Mouse (Mus musculus) ovary, postnatal 36 days (tissue): ENCODE measurements around the gene Maged1.
"Not testable (repeated sequence)": the region's sequence is repeated elsewhere in the genome, so short reads cannot be mapped to it uniquely, and the experiment has no call there.

Source experiments
- DNase-seq: peaks from one replicate; pipeline ENCODE4 v3.0.0; 2022; ENCODE audit warnings: low spot score, mixed read lengths

The Maged1 gene

DNA sequence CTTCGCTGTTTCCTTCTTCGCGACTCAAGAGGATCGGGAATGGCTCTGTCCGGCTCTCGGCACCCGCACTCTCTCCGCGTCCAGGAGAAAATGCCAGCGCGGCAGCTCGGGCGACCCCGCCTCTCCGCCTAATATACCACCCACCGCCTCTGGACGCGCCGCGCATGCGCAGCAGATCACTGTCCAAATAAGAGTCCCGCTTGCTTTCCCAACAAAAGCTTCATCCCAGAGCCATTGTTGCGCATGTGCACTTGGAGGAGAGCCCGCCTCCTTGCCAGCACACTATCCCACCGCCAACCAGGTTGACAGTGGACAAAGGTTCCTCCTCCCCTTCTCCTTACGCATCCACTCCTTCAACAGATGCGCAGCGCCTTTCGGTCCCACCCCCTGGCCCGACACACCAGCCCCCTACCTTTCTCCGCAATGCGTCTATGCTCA is at the start of gene Maged1:
Maged1 (minus strand) TSS at position 226 of the 438 bp plus-strand sequence.
- DNase-seq: peak; percentile 90

GRCm38 (mm10) chrX:94580251-94580650 is 38.3 kb upstream of the Maged1 start:
- no peak for DNase-seq

GRCm38 (mm10) chrX:94564694-94565093 is 22.8 kb upstream of the Maged1 start:
- DNase-seq: no peak

DNA sequence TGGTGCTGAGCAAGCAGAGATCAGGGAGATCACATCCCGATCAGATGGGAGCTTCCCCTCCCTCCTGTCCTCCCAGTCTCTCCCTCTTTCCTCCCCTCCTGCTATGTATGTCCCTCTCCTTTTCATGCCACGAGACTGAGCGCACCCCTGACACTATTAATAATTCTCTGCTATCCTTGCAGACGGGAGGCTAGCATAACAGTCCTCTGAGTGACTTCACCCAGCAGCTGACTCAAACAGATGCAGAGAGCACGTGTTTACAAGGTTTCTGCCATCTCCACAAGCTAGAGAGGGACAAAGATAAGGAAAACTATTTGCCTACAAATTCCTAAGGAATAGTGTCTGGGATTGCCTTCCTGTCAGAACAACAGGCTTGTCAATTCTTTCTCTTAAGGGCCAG is 20.4 kb upstream of the Maged1 start:
- no peak for DNase-seq

GRCm38 (mm10) chrX:94548227-94548626 is 6.3 kb upstream of the Maged1 start:
- DNase-seq: no peak

DNA sequence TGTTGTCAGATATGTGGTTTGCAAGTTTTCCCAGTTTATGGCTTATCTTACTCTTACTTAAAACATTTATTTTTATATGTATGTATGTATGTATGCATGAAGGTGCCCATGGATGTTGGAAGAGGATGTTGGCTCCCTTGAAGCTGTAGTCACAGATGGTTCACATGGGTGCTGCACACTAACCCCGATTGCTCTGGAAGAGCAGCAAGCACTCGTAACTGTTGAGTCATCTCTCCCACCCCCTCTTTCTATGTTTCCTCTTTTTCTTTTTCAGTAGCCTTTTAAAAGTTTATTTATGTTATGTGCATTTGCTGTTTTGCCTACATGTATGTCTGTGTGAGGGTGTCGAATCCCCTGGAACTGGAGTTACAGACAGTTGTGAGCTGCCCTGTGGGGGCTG is 4.0 kb upstream of the Maged1 start:
- no peak for DNase-seq

- DNase-seq: no peak
Measured at GRCm38 (mm10) chrX:94544923-94545322, 3.0 kb upstream of the Maged1 start.

DNA sequence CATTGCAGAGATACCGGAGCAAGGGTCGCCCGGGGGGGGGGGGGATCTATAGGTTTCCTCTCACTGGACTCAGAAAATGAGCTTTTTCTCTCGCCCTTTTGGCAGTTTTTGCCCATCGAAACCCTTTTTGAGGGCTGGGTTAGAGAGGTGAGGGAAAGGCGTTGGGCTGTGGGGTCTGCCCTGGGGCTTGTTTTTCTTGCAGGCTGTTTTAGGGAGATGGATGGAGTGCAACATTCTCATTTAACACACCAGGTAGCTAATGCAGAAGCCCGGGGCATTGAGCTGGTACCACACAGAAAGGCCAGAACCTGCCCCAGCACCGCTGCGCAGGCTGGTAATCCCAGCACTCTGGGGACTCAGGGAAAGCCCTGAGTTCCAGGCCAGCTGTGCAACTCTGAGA is 593 bp upstream of the Maged1 start:
- DNase-seq: no peak

DNA sequence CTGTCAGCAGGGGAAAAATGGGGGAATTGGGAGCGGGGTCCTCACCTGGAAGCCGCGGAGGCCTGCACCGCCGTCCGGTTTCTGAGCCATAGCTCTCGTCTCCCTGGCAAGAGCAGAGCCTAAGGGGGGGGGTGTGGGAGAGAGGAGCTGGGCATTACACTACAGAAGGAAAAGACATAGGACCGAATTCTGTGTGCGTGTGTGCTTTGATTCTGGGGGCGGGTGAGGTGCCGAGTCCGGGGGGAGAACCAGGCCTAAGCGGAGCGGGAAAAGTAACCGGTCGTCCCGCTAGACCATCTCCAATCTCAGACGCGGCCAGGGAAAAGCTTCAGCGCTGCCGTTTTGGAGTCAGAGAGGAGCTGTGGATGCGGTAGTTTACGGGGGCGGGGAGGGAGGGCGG is 737 bp downstream of the Maged1 start:
- DNase-seq: no peak

- peak; percentile 60 for DNase-seq
Measured at GRCm38 (mm10) chrX:94540341-94541201, 1.4 kb downstream of the Maged1 start.

DNA sequence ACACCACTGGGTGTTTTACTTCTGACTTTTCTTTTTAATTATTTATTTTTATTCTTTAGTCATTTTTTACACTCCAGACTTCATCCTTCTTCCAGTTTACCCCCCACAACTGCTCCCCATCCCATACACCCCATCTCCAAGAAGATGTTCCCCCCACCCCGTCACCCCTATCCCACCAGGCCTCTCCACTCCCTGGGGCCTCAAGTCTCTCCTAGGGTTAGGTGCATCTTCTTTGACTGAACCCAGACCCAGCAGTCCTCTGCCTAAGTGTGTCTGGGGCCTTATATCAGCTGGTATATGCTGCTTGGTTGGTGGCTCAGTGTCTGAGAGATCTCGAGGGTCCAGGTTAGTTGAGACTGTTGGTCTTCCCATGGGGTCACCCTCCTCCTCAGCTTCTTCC is 7.6 kb downstream of the Maged1 start:
- DNase-seq: no peak

GRCm38 (mm10) chrX:94530301-94530700 is 11.6 kb downstream of the Maged1 start:
- no peak for DNase-seq

DNA sequence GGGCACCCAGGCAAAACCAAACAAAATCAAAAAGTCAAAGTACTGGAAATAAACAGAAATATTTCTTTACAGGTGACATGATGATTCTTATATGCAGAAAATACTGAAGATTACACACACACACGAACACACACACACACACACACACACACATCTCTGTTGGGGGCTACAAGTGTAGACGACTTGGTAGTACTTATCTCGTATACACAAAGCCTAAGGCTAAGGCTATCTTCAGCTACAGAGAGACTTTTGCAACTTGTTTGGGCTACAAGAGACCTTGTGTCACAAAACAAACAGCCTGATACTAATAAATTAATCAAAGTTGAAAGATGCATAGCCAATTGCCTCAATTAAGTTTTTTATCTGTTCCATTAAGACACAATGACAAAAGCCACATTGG is 19.8 kb downstream of the Maged1 start:
- DNase-seq: no peak

DNA sequence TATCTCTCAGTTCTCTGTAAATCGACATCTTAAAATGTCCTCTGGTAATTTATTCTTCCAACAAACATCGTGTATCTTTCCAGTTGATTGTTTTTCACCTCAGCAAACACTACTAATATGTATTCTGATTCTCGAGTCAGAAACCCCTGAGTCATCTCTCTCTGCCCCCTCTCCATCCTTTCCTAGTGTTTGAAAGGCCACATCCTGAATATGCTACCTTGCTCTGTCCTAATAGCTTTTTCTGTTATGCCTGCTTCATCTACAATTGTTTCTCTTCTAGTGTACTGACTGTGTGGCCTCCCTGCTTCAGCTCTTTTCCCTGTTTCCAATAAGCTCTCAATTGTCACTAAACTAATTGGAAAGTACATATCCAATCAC is 33.5 kb downstream of the Maged1 start:
- no peak for DNase-seq

- DNase-seq: not testable (repeated sequence)
Measured at GRCm38 (mm10) chrX:94507698-94508441, 34.1 kb downstream of the Maged1 start.

- no peak for DNase-seq
Measured at GRCm38 (mm10) chrX:94486001-94486792, 55.7 kb downstream of the Maged1 start.
